Mouse (Mus musculus) urinary bladder, postnatal 4 days (tissue): ENCODE results near the gene Zfp36l2.
"Not testable (repeated sequence)": the region's sequence is repeated elsewhere in the genome, so short reads cannot be mapped to it uniquely, and the experiment has no call there.

Experiments used
- DNase-seq, 2 experiments: peaks; one replicate each; pipeline ENCODE4 v3.0.0; 2021 to 2022; ENCODE audit warnings: low spot score in 2 of 2

Zfp36l2 gene

GRCm38 (mm10) chr17:84195003-84195395 lies 7.3 kb upstream of the Zfp36l2 start:
- DNase-seq = peak in 1 of 2 experiments; percentile 26

- DNase-seq = peak; percentile 14 to 41
Observed at GRCm38 (mm10) chr17:84194282-84195002, 6.7 kb upstream of the Zfp36l2 start.

- peak; percentile 17 to 53 for DNase-seq
Observed at GRCm38 (mm10) chr17:84193411-84193810, 5.7 kb upstream of the Zfp36l2 start.

GRCm38 (mm10) chr17:84191946-84192345 lies 4.2 kb upstream of the Zfp36l2 start:
- DNase-seq = no peak

GRCm38 (mm10) chr17:84190885-84191284 lies 3.1 kb upstream of the Zfp36l2 start:
- DNase-seq = peak; percentile 71 to 86

GRCm38 (mm10) chr17:84189127-84189854 lies 1.5 kb upstream of the Zfp36l2 start:
- peak in 1 of 2 experiments; percentile 55 for DNase-seq

GRCm38 (mm10) chr17:84188374-84188961 lies 721 bp upstream of the Zfp36l2 start:
- peak; percentile 93 to 95 for DNase-seq

GRCm38 (mm10) chr17:84187264-84187663 lies 483 bp downstream of the Zfp36l2 start:
- DNase-seq = not testable (repeated sequence)

- DNase-seq = peak; percentile 60 to 61
Observed at GRCm38 (mm10) chr17:84186451-84187202, 1.1 kb downstream of the Zfp36l2 start.

GRCm38 (mm10) chr17:84185581-84186450 lies 1.9 kb downstream of the Zfp36l2 start:
- DNase-seq = peak; percentile 66 to 78

- DNase-seq = peak; percentile 20 to 51
Observed at GRCm38 (mm10) chr17:84185011-84185411, 2.7 kb downstream of the Zfp36l2 start.

- DNase-seq = peak; percentile 87 to 90
Observed at GRCm38 (mm10) chr17:84183291-84183781, 4.4 kb downstream of the Zfp36l2 start.

GRCm38 (mm10) chr17:84182311-84183271 lies 5.2 kb downstream of the Zfp36l2 start:
- DNase-seq = peak; percentile 48 to 62

GRCm38 (mm10) chr17:84181502-84182310 lies 6.0 kb downstream of the Zfp36l2 start:
- peak; percentile 59 to 65 for DNase-seq

GRCm38 (mm10) chr17:84180715-84181501 lies 6.8 kb downstream of the Zfp36l2 start:
- DNase-seq = peak; percentile 64 to 65

- peak; percentile 51 to 53 for DNase-seq
Observed at GRCm38 (mm10) chr17:84179973-84180365, 7.8 kb downstream of the Zfp36l2 start.

- peak; percentile 14 to 54 for DNase-seq
Observed at GRCm38 (mm10) chr17:84179026-84179972, 8.4 kb downstream of the Zfp36l2 start.
